Mouse (Mus musculus): ENCODE results near the gene Ankrd54. TPM values are rescaled to one million over a fixed set of nuclear protein-coding genes. Genes with fewer than 3 reads are reported as not detected.

Gene Ankrd54
- polyA plus RNA-seq, 1 experiment from 2014 or later: 50.0 TPM

DNA sequence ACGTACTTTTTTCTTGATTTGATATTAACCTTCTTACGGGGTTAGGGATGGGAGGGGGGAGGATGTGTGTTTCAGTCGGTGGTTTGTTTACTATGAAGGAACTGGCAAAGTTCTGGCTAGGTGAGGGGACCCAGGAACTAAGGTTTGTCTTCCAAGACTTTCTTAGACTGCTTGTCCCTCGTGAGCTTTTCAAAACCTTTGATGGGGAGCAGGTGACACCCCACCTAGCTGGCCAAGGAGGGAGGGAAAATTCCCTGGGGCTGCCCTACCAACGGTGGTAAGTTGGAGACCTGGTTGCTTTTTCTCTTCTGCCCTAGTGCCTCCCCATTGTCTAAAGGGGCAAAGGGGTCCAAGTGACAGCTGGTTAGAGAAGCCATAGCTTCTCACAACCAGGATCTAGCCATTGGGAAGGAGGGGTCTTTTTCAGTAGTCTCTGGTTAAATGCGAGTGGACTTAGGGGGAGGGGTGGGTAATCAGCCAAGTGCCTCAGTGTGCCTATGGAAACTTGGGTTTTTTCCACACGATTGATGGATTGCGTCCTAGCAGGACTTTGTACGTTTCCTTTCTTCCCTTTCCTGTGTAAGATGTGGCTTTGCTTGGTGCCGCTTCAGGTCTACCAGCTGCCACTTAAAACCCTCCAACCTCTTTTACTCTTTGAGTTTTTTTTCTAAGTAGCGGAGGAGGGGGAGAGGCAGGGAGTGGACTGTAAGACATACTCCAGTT lies 33.0 kb downstream of the Ankrd54 start:
- peak overlapping the region; percentile 99 for H3K9ac ChIP-seq (ENCODE audit: low read length)
- H3K27ac ChIP-seq (ENCODE audit: low read depth): peak overlapping the region; percentile 97
- ATAC-seq (replicated peaks; ENCODE audit: low FRiP score, low TSS enrichment, low read depth) (no peak), DNase-seq (ENCODE audit: low spot score) (peak; percentile 69)
- H3K4me2 ChIP-seq (ENCODE audit: low read length): peak overlapping the region; percentile 92
- WGBS: 6% methylated on average over 11 of the region's 11 CpGs
- H3K4me3 ChIP-seq (ENCODE audit: low read depth, low read length): peak overlapping the region; percentile 78
- no peaks in the 10 kb centered on the region for H3K27me3 ChIP-seq (replicated peaks; ENCODE audit: control insufficient read depth, insufficient read depth, low read length)
- H3K4me1 ChIP-seq (replicated peaks; ENCODE audit: control insufficient read depth, insufficient read depth, low read length): peaks cover 38% of the 10 kb centered on the region
- no peaks in the 10 kb centered on the region for H3K9me3 ChIP-seq (ENCODE audit: control insufficient read depth, low read length)
- H3K36me3 ChIP-seq (ENCODE audit: control insufficient read depth, insufficient read depth, low read length): no peaks in the 10 kb centered on the region; the same call in 1 of the 2 replicates

DNA sequence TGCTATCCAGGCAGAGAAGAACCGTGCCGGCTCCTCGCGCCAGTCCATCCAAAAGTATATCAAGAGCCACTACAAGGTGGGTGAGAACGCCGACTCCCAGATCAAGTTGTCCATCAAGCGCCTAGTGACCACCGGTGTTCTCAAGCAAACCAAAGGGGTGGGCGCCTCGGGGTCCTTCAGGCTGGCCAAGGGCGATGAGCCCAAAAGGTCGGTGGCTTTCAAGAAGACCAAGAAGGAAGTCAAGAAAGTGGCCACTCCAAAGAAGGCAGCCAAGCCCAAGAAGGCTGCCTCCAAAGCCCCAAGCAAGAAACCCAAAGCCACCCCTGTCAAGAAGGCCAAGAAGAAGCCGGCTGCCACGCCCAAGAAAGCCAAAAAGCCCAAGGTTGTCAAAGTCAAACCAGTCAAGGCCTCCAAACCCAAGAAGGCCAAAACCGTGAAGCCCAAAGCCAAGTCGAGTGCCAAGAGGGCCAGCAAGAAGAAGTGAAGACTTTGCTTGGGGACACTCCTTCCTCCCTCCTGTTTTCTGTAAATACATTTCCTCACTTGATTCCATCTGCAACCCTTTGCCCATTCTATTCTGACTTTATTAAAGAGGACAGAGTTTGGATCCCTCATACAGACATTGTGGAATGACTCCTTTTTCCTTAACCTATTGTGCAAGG lies 33.7 kb downstream of the Ankrd54 start:
- peak overlapping the region; percentile 78 for H3K4me3 ChIP-seq (ENCODE audit: low read depth, low read length)
- peaks cover 38% of the 10 kb centered on the region for H3K4me1 ChIP-seq (replicated peaks; ENCODE audit: control insufficient read depth, insufficient read depth, low read length)
- no peaks in the 10 kb centered on the region for H3K27me3 ChIP-seq (replicated peaks; ENCODE audit: control insufficient read depth, insufficient read depth, low read length)
- peak overlapping the region; percentile 97 for H3K27ac ChIP-seq (ENCODE audit: low read depth)
- no peak for DNase-seq (ENCODE audit: low spot score)
- H3K4me2 ChIP-seq (ENCODE audit: low read length): peak overlapping the region; percentile 92
- no peaks in the 10 kb centered on the region for H3K36me3 ChIP-seq (ENCODE audit: control insufficient read depth, insufficient read depth, low read length)
- no peaks in the 10 kb centered on the region for H3K9me3 ChIP-seq (ENCODE audit: control insufficient read depth, low read length)
- 27% methylated on average over 16 of the region's 16 CpGs for WGBS
- ATAC-seq (replicated peaks; ENCODE audit: low FRiP score, low TSS enrichment, low read depth): no peak
- H3K9ac ChIP-seq (ENCODE audit: low read length): peak overlapping the region; percentile 99

DNA sequence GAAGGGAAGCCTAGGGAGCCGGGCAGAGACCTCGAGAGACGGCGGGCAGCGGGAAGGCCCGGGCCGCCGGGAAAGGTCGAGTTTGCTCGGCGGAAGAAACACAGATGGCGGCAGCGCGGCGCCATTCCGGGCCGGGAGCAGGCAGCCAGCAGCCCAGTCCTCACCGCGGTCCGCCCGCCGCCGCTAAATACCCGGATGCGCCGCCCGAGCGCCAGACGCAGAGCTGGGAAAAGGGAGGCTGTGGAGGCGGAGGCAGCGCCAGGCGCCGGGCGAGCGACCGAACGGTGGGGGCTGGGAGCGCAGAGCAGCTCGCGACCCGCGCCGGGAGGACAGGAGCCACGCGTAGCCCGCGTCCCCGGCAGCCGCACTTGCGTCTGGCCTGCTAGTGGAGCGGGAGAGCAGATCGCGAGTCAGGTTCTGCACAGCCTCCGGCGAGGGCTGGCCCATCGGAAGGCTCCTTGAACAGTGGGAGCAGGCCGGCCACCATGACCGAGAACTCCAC lies 34.4 kb downstream of the Ankrd54 start, which contains the start of gene H1f0:
Gene H1f0, plus strand, starts transcription at position 214 of the 502 bp plus-strand sequence.
- H3K4me3 ChIP-seq (ENCODE audit: low read depth, low read length): peak within 1 kb of the TSS; percentile 78
- peak within 1 kb of the TSS; percentile 97 for H3K27ac ChIP-seq (ENCODE audit: low read depth)
- ATAC-seq (replicated peaks; ENCODE audit: low FRiP score, low TSS enrichment, low read depth) (peak; percentile 74), DNase-seq (ENCODE audit: low spot score) (peak; percentile 99)
- H3K4me1 ChIP-seq (replicated peaks; ENCODE audit: control insufficient read depth, insufficient read depth, low read length): peaks cover 38% of the 10 kb centered on the region
- H3K9me3 ChIP-seq (ENCODE audit: control insufficient read depth, low read length): no peaks in the 10 kb centered on the region
- no peaks in the 10 kb centered on the region for H3K36me3 ChIP-seq (ENCODE audit: control insufficient read depth, insufficient read depth, low read length)
- peak within 1 kb of the TSS; percentile 99 for H3K9ac ChIP-seq (ENCODE audit: low read length)
- H3K27me3 ChIP-seq (replicated peaks; ENCODE audit: control insufficient read depth, insufficient read depth, low read length): no peaks in the 10 kb centered on the region
- H3K4me2 ChIP-seq (ENCODE audit: low read length): peak within 1 kb of the TSS; percentile 92
- under 1% methylated on average over 57 of the region's 58 CpGs for WGBS

DNA sequence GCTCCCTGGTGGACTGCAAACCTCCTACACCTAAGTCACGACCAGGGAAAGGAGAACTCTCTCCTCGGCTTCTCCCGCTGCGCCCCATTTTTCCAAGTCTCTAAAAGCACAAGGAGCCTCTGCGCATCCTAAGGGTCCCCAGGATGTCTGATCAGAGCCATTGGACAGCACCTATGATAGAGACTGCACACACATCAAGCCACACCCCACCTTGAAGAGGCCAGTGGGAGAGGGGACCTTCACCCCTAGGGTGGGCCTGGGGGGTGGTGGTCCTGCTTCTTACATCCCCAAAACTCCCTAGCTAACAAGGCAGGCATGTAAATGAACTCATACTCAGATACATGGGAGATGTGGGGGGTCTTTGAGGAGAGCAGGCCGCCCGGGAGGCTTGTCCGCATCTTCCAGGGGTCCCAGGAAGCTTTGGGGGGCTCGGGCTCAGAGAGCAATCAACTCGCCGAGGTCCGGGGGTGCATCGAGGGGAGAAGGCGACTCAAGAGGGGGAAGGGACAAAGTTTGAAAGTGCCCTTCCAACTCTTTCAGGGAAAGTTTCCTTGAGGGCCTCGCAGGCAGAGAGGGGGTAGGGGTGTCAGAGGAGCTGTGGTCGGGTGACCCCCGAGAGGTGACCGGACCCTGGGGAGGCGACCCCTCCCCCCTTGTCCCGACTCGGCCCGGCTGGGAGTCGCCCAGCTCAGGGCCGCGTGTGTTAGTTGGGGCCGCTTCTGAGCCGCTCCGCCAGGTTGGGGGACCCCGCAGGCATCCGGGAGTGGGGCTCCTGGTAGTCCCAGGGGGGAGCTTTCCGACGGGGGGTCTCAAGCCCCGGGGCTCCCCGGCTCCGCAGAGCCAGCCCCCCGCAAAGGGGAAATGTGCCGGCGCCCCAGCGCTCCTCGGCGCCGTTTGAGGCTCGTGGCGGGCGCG lies 35.1 kb downstream of the Ankrd54 start:
- H3K9me3 ChIP-seq (ENCODE audit: control insufficient read depth, low read length): no peaks in the 10 kb centered on the region
- peak overlapping the region; percentile 78 for H3K4me3 ChIP-seq (ENCODE audit: low read depth, low read length)
- peak; percentile 77 for DNase-seq (ENCODE audit: low spot score)
- H3K27me3 ChIP-seq (replicated peaks; ENCODE audit: control insufficient read depth, insufficient read depth, low read length): no peaks in the 10 kb centered on the region
- no peaks in the 10 kb centered on the region for H3K36me3 ChIP-seq (ENCODE audit: control insufficient read depth, insufficient read depth, low read length)
- H3K27ac ChIP-seq (ENCODE audit: low read depth): peak overlapping the region; percentile 97
- peak; percentile 17; the same call in 1 of the 2 replicates for ATAC-seq (replicated peaks; ENCODE audit: low FRiP score, low TSS enrichment, low read depth)
- H3K4me2 ChIP-seq (ENCODE audit: low read length): peak overlapping the region; percentile 92
- peak overlapping the region; percentile 99 for H3K9ac ChIP-seq (ENCODE audit: low read length)
- whole genome bisulfite sequencing: 6% methylated on average over 44 of the region's 46 CpGs
- H3K4me1 ChIP-seq (replicated peaks; ENCODE audit: control insufficient read depth, insufficient read depth, low read length): peaks cover 44% of the 10 kb centered on the region

DNA sequence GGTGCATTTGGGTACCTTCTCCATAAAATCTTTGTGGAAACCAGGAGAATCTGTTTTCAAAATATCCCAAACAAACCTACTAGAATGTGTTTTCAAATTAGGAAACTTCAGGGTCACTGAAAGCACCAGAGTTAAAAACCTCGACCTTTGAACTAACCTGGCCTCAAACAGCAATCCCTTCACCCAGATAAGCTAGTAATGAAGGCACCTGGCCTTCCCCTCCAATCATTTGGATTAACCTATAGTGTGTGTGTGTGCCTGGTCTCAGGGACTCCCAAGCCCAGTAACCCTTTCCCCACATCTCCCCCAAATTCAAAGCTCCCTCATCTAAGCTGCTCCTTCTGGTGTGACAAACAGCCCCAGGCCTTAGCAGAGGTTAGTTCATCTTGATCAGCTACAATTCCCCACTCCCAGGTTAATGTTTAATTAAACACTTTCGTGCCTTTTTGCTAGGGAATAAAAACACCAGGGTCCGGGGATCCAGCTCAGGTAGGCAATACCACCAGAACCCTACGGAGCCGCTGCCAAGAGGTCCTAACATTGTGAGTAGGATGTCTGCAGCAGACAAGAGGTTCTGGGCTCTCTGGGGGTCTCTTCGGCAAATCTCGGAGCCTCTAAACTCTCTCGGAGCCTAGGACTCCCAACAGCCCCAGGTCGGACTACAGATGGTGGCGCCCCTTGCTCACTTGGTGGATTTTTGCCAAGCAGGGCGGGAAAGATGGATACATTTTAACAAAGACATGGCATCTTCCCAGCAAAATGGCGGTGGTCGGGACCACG lies 36.0 kb downstream of the Ankrd54 start:
- H3K27ac ChIP-seq (ENCODE audit: low read depth): peak overlapping the region; percentile 97; the same call in 1 of the 2 replicates
- ATAC-seq (replicated peaks; ENCODE audit: low FRiP score, low TSS enrichment, low read depth) (no peak), DNase-seq (ENCODE audit: low spot score) (no peak)
- peak overlapping the region; percentile 92 for H3K4me2 ChIP-seq (ENCODE audit: low read length)
- H3K4me3 ChIP-seq (ENCODE audit: low read depth, low read length): peak overlapping the region; percentile 78
- no peaks in the 10 kb centered on the region for H3K27me3 ChIP-seq (replicated peaks; ENCODE audit: control insufficient read depth, insufficient read depth, low read length)
- WGBS: 44% methylated on average over 14 of the region's 14 CpGs
- no peaks in the 10 kb centered on the region for H3K36me3 ChIP-seq (ENCODE audit: control insufficient read depth, insufficient read depth, low read length)
- no peaks in the 10 kb centered on the region for H3K9me3 ChIP-seq (ENCODE audit: control insufficient read depth, low read length)
- peak overlapping the region; percentile 99 for H3K9ac ChIP-seq (ENCODE audit: low read length)
- H3K4me1 ChIP-seq (replicated peaks; ENCODE audit: control insufficient read depth, insufficient read depth, low read length): peaks cover 38% of the 10 kb centered on the region

DNA sequence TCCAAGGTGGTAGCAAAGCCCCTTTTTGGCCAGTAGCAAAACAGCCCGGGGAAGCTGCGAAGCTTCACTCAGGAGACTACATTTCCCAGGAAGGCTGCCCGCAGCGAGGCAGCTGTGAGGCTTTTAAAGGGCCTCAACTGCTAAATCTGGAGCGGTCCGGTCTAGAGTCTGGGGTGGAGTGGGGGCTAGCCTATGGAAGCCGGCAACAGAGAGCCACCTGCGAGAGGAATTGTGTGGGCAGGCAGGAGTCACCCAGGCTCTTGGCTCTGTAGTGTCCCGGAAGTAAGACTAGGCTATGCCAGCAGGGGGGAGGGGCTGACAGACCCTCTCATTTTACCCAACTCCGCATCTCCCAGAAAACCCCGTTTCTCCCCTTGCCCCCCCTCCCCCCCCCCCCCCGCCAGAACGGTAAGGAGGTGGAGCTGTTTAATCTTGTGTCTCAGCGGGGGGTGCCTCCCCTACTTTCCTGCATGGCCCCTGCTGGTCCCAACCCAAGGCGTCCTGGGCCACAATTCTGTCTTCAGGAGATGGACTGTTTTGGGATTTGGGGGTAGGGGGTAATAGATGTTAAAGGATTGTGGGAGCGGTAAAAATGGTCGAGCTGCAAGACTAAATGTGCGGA lies 36.9 kb downstream of the Ankrd54 start:
- Histone ChIP-seq H3K27ac (ENCODE audit: low read depth) (no peak overlapping the region), H3K27me3 (replicated peaks; ENCODE audit: control insufficient read depth, insufficient read depth, low read length) (no peaks in the 10 kb centered on the region), H3K36me3 (ENCODE audit: control insufficient read depth, insufficient read depth, low read length) (no peaks in the 10 kb centered on the region), H3K4me1 (replicated peaks; ENCODE audit: control insufficient read depth, insufficient read depth, low read length) (peaks cover 33% of the 10 kb centered on the region), H3K4me3 (ENCODE audit: low read depth, low read length) (peak overlapping the region; percentile 11; the same call in 1 of the 2 replicates), H3K9ac (ENCODE audit: low read length) (peak overlapping the region; percentile 31; the same call in 1 of the 2 replicates), H3K9me3 (ENCODE audit: control insufficient read depth, low read length) (no peaks in the 10 kb centered on the region), H3K4me2 (ENCODE audit: low read length) (peak overlapping the region; percentile 92)
- DNase-seq (ENCODE audit: low spot score) (no peak), ATAC-seq (replicated peaks; ENCODE audit: low FRiP score, low TSS enrichment, low read depth) (no peak)
- 12% methylated on average over 18 of the region's 18 CpGs for WGBS

DNA sequence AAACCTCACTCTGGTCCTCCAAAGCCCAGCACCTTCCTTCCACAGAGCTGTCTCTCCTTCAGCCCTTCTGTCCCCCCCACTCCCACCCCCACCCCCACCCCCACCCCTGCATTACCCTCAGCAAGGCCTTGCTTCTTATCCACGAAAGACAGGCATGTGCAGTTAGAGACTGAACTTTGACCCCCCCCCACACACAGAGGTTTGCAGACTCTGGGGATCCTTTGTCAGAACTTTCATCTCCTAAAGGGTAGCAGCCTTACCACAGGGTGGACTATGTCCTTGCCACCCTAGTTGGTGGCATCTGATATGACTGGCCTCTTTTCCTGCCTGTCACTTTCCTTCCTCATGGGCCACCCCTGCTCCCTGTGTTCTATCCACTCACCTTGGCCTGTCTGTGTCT lies 39.3 kb downstream of the Ankrd54 start:
- no peak overlapping the region for H3K4me2 ChIP-seq (ENCODE audit: low read length)
- ATAC-seq (replicated peaks; ENCODE audit: low FRiP score, low TSS enrichment, low read depth) (no peak), DNase-seq (ENCODE audit: low spot score) (no peak)
- no peaks in the 10 kb centered on the region for H3K27me3 ChIP-seq (replicated peaks; ENCODE audit: control insufficient read depth, insufficient read depth, low read length)
- H3K27ac ChIP-seq (ENCODE audit: low read depth): no peak overlapping the region
- no peaks in the 10 kb centered on the region for H3K36me3 ChIP-seq (ENCODE audit: control insufficient read depth, insufficient read depth, low read length)
- H3K4me3 ChIP-seq (ENCODE audit: low read depth, low read length): no peak overlapping the region
- 22% methylated on average over 1 of the region's 1 CpGs for WGBS
- H3K9ac ChIP-seq (ENCODE audit: low read length): no peak overlapping the region
- H3K9me3 ChIP-seq (ENCODE audit: control insufficient read depth, low read length): no peaks in the 10 kb centered on the region
- peaks cover 29% of the 10 kb centered on the region for H3K4me1 ChIP-seq (replicated peaks; ENCODE audit: control insufficient read depth, insufficient read depth, low read length)
